Mouse (Mus musculus): ENCODE data around the gene Dgkb.

DNA sequence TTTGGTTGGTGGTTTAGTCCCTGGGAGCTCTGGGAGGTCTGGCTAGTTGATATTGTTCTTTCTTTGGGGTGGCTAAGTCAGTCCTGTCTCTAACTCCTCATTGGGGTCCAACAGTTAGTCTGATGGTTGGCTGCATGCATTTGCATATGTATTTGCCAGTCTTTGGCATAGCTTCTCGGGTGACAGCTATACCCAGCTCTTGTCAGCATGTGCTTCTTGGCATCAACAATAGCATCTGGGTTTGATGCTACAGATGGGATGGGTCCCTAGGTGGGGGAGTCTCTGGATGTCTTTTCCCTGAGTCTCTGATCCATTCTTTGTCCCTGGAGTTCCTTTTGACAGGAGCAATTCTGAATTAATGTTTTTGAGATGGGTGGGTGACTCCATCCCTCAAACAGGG lies 790.6 kb downstream of the Dgkb start:
- no peak for TF ChIP-seq TCF12 (IDR thresholded peaks at IDR 0.05; ENCODE audit: insufficient read depth, poor library complexity, severe bottlenecking)
- no peak for TF ChIP-seq POLR2A (IDR thresholded peaks at IDR 0.05; ENCODE audit: insufficient read length, low read depth)
- no peak for TF ChIP-seq USF1 (IDR thresholded peaks at IDR 0.05; ENCODE audit: low read depth)
- no peak for TF ChIP-seq MAX (IDR thresholded peaks at IDR 0.05; ENCODE audit: low read depth)
- no peak for TF ChIP-seq E2F4 (IDR thresholded peaks at IDR 0.05; ENCODE audit: insufficient read depth)
- TF ChIP-seq MYOD1 (IDR thresholded peaks at IDR 0.05; ENCODE audit: control insufficient read depth in 1 of 3, insufficient read length in 2 of 3, low read depth in 2 of 3) = no peak
- no peak for TF ChIP-seq TCF3 (IDR thresholded peaks at IDR 0.05; ENCODE audit: insufficient read length, low read depth)
- TF ChIP-seq MYOG (IDR thresholded peaks at IDR 0.05; ENCODE audit: control insufficient read depth in 1 of 3, insufficient read depth in 1 of 3, insufficient read length in 2 of 3, low read depth in 2 of 3) = no peak
